Mouse (Mus musculus): ENCODE measurements at regions not wholly inside any gene's neighbourhood (a gene's known extent, or its start where the extent isn't known, plus 50 kb on each side); places are given as distances from the start of the nearest gene placed in this dataset.

GRCm38 (mm10) chr17:73036845-73037244 is 70.9 kb upstream of the Lclat1 start:
- Histone ChIP-seq H3K4me1 (ENCODE audit: control insufficient read depth, insufficient read depth, low read length) (peaks cover 28% of the 10 kb centered on the region), H3K36me3 (ENCODE audit: control insufficient read depth, insufficient read depth, low read length) (no peaks in the 10 kb centered on the region), H3K27ac (ENCODE audit: low read length) (peak overlapping the region; percentile 72), H3K27me3 (replicated peaks; ENCODE audit: control insufficient read depth, insufficient read depth, low read length) (no peaks in the 10 kb centered on the region), H3K4me2 (ENCODE audit: low read depth, low read length) (no peak overlapping the region), H3K9me3 (ENCODE audit: control insufficient read depth, low read length) (no peaks in the 10 kb centered on the region), H3K9ac (ENCODE audit: low read depth, low read length) (no peak overlapping the region), H3K4me3 (ENCODE audit: low read length) (no peak overlapping the region)
- ATAC-seq = peak; percentile 68
- 30% methylated on average over 3 of the region's 3 CpGs for WGBS

- 88% methylated on average over 2 of the region's 2 CpGs for WGBS
- Histone ChIP-seq H3K9ac (ENCODE audit: low read depth, low read length) (no peak overlapping the region), H3K27me3 (replicated peaks; ENCODE audit: control insufficient read depth, insufficient read depth, low read length) (no peaks in the 10 kb centered on the region), H3K4me2 (ENCODE audit: low read depth, low read length) (no peak overlapping the region), H3K9me3 (ENCODE audit: control insufficient read depth, low read length) (no peaks in the 10 kb centered on the region), H3K4me3 (ENCODE audit: low read length) (no peak overlapping the region), H3K4me1 (ENCODE audit: control insufficient read depth, insufficient read depth, low read length) (peaks cover 24% of the 10 kb centered on the region), H3K27ac (ENCODE audit: low read length) (no peak overlapping the region), H3K36me3 (ENCODE audit: control insufficient read depth, insufficient read depth, low read length) (no peaks in the 10 kb centered on the region)
- ATAC-seq = no peak
Measured at GRCm38 (mm10) chr17:73038586-73038985, 69.2 kb upstream of the Lclat1 start.

GRCm38 (mm10) chr17:73044918-73045580 is 62.7 kb upstream of the Lclat1 start:
- 77% methylated on average over 5 of the region's 5 CpGs for WGBS
- no peak for ATAC-seq
- Histone ChIP-seq H3K4me1 (ENCODE audit: control insufficient read depth, insufficient read depth, low read length) (no peaks in the 10 kb centered on the region), H3K9ac (ENCODE audit: low read depth, low read length) (no peak overlapping the region), H3K4me2 (ENCODE audit: low read depth, low read length) (no peak overlapping the region), H3K27ac (ENCODE audit: low read length) (no peak overlapping the region), H3K9me3 (ENCODE audit: control insufficient read depth, low read length) (no peaks in the 10 kb centered on the region), H3K4me3 (ENCODE audit: low read length) (no peak overlapping the region), H3K36me3 (ENCODE audit: control insufficient read depth, insufficient read depth, low read length) (no peaks in the 10 kb centered on the region), H3K27me3 (replicated peaks; ENCODE audit: control insufficient read depth, insufficient read depth, low read length) (no peaks in the 10 kb centered on the region)

- H3K27ac ChIP-seq (ENCODE audit: low read length) = no peak overlapping the region
- H3K4me2 ChIP-seq (ENCODE audit: low read depth, low read length) = no peak overlapping the region
- no peak overlapping the region for H3K4me3 ChIP-seq (ENCODE audit: low read length)
- no peaks in the 10 kb centered on the region for H3K4me1 ChIP-seq (ENCODE audit: control insufficient read depth, insufficient read depth, low read length)
- H3K9me3 ChIP-seq (ENCODE audit: control insufficient read depth, low read length) = no peaks in the 10 kb centered on the region
- H3K36me3 ChIP-seq (ENCODE audit: control insufficient read depth, insufficient read depth, low read length) = no peaks in the 10 kb centered on the region
- H3K27me3 ChIP-seq (replicated peaks; ENCODE audit: control insufficient read depth, insufficient read depth, low read length) = no peaks in the 10 kb centered on the region
- WGBS = 54% methylated on average over 4 of the region's 4 CpGs
- H3K9ac ChIP-seq (ENCODE audit: low read depth, low read length) = no peak overlapping the region
- no peak for ATAC-seq
Measured at GRCm38 (mm10) chr17:73046985-73047384, 60.8 kb upstream of the Lclat1 start.

GRCm38 (mm10) chr17:73048164-73048563 is 59.6 kb upstream of the Lclat1 start:
- 87% methylated on average over 2 of the region's 2 CpGs for WGBS
- peaks cover 3% of the 10 kb centered on the region; the same call in 1 of the 2 replicates for H3K4me1 ChIP-seq (ENCODE audit: control insufficient read depth, insufficient read depth, low read length)
- ATAC-seq = no peak

GRCm38 (mm10) chr17:73052956-73053355 is 54.8 kb upstream of the Lclat1 start:
- Histone ChIP-seq H3K4me1 (ENCODE audit: control insufficient read depth, insufficient read depth, low read length) (peaks cover 9% of the 10 kb centered on the region), H3K9ac (ENCODE audit: low read depth, low read length) (no peak overlapping the region), H3K4me2 (ENCODE audit: low read depth, low read length) (no peak overlapping the region), H3K4me3 (ENCODE audit: low read length) (no peak overlapping the region), H3K36me3 (ENCODE audit: control insufficient read depth, insufficient read depth, low read length) (no peaks in the 10 kb centered on the region), H3K27me3 (replicated peaks; ENCODE audit: control insufficient read depth, insufficient read depth, low read length) (no peaks in the 10 kb centered on the region), H3K27ac (ENCODE audit: low read length) (no peak overlapping the region), H3K9me3 (ENCODE audit: control insufficient read depth, low read length) (no peaks in the 10 kb centered on the region)
- ATAC-seq = no peak
- WGBS = 81% methylated on average over 2 of the region's 2 CpGs

More at GRCm38 (mm10) chr17:73048164-73048563, 59.6 kb upstream of the Lclat1 start:
- Histone ChIP-seq H3K36me3 (ENCODE audit: control insufficient read depth, insufficient read depth, low read length) (no peaks in the 10 kb centered on the region), H3K4me3 (ENCODE audit: low read length) (no peak overlapping the region), H3K4me2 (ENCODE audit: low read depth, low read length) (no peak overlapping the region), H3K27me3 (replicated peaks; ENCODE audit: control insufficient read depth, insufficient read depth, low read length) (no peaks in the 10 kb centered on the region), H3K9ac (ENCODE audit: low read depth, low read length) (no peak overlapping the region), H3K9me3 (ENCODE audit: control insufficient read depth, low read length) (no peaks in the 10 kb centered on the region), H3K27ac (ENCODE audit: low read length) (no peak overlapping the region)

- WGBS = 30% methylated on average over 3 of the region's 3 CpGs
- Histone ChIP-seq H3K9ac (ENCODE audit: low read depth, low read length) (no peak overlapping the region), H3K36me3 (ENCODE audit: control insufficient read depth, insufficient read depth, low read length) (no peaks in the 10 kb centered on the region), H3K9me3 (ENCODE audit: control insufficient read depth, low read length) (no peaks in the 10 kb centered on the region), H3K4me2 (ENCODE audit: low read depth, low read length) (no peak overlapping the region), H3K4me3 (ENCODE audit: low read length) (no peak overlapping the region), H3K27me3 (replicated peaks; ENCODE audit: control insufficient read depth, insufficient read depth, low read length) (no peaks in the 10 kb centered on the region), H3K4me1 (ENCODE audit: control insufficient read depth, insufficient read depth, low read length) (peaks cover 9% of the 10 kb centered on the region), H3K27ac (ENCODE audit: low read length) (0 out of 2 replicates have a peak overlapping the region, but pooled peaks have one; percentile 24)
- peak; percentile 53 for ATAC-seq
Measured at GRCm38 (mm10) chr17:73053479-73054215, 54.1 kb upstream of the Lclat1 start.

GRCm38 (mm10) chr17:73054226-73054625 is 53.6 kb upstream of the Lclat1 start:
- Histone ChIP-seq H3K36me3 (ENCODE audit: control insufficient read depth, insufficient read depth, low read length) (no peaks in the 10 kb centered on the region), H3K9me3 (ENCODE audit: control insufficient read depth, low read length) (no peaks in the 10 kb centered on the region), H3K4me3 (ENCODE audit: low read length) (no peak overlapping the region), H3K27ac (ENCODE audit: low read length) (peak overlapping the region; percentile 30), H3K9ac (ENCODE audit: low read depth, low read length) (no peak overlapping the region), H3K27me3 (replicated peaks; ENCODE audit: control insufficient read depth, insufficient read depth, low read length) (no peaks in the 10 kb centered on the region), H3K4me1 (ENCODE audit: control insufficient read depth, insufficient read depth, low read length) (peaks cover 9% of the 10 kb centered on the region), H3K4me2 (ENCODE audit: low read depth, low read length) (no peak overlapping the region)
- peak; percentile 80 for ATAC-seq

GRCm38 (mm10) chr17:73055197-73055596 is 52.6 kb upstream of the Lclat1 start:
- Histone ChIP-seq H3K27ac (ENCODE audit: low read length) (no peak overlapping the region), H3K27me3 (replicated peaks; ENCODE audit: control insufficient read depth, insufficient read depth, low read length) (no peaks in the 10 kb centered on the region), H3K4me2 (ENCODE audit: low read depth, low read length) (no peak overlapping the region), H3K4me1 (ENCODE audit: control insufficient read depth, insufficient read depth, low read length) (peaks cover 9% of the 10 kb centered on the region), H3K9ac (ENCODE audit: low read depth, low read length) (no peak overlapping the region), H3K4me3 (ENCODE audit: low read length) (no peak overlapping the region), H3K36me3 (ENCODE audit: control insufficient read depth, insufficient read depth, low read length) (no peaks in the 10 kb centered on the region), H3K9me3 (ENCODE audit: control insufficient read depth, low read length) (no peaks in the 10 kb centered on the region)
- 67% methylated on average over 3 of the region's 3 CpGs for WGBS
- no peak for ATAC-seq
